Mouse (Mus musculus) embryonic fibroblast, embryonic 13.5 days (primary cell): Measurements from ENCODE around the gene Dnajc5.

Experiments
- CTCF ChIP-seq: IDR thresholded peaks from 2 replicates; pipeline ENCODE4 v1.5.1; 2011; ENCODE audit warnings: mild to moderate bottlenecking, control low read depth, low read length, moderate library complexity, borderline replicate concordance; ENCODE audit not compliant: insufficient read depth
- POLR2A ChIP-seq: IDR thresholded peaks from 2 replicates; pipeline ENCODE4 v1.6.1; 2011; ENCODE audit warnings: low read depth, mild to moderate bottlenecking, control low read depth, low read length, moderate library complexity

GRCm38 (mm10) chr2:181587796-181588195, 67.5 kb downstream of the Dnajc5 start:
- TF ChIP-seq CTCF (no peak), POLR2A (no peak)
